Mouse (Mus musculus) A20 (cell line): Measurements from ENCODE around the gene Trappc2l.

Experiments
- DNase-seq: peaks from one replicate; pipeline ENCODE4 v3.0.0-alpha.2; 2011; ENCODE audit warnings: low read depth, low spot score

The Trappc2l gene

DNA sequence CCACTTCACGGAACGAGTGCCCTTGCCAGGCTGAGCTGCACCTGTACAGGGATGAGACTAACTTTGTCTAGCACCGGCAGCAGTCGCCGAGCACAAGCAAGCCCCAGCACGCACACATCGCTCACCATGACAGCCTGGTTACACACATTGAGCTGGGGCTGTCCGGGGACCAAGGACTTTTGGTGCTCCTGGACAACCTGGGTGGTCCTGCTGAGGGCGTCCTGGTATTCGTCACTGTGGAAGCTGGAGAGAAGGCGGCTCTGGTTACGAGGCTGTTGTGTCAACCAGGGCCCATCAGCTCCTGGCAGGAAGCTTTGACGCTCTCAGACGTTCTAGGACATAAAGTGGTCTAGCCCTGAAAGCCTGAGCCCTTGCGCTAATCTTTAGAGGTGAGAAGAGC lies 30.5 kb upstream of the Trappc2l start:
- DNase-seq, result no peak

DNA sequence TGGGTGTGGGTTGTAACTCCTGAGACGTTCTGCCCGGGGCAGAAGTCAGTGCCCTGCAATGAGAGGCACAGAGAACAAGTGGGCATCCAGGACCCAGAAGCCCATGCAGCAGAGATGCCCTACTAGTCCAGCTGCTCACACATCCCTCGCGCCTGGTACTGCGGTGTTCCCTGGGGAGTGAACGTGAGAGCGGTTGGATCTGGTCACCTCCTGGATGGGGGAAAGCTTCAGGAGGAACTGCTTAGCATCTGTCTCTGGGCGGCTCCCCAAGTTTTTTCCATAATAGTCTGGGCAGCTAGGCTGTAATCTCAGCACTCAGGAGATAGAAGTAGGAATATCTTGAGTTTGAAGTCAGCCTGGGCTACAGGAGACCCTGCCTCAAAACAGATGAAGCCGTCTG lies 26.5 kb upstream of the Trappc2l start:
- DNase-seq, result no peak

DNA sequence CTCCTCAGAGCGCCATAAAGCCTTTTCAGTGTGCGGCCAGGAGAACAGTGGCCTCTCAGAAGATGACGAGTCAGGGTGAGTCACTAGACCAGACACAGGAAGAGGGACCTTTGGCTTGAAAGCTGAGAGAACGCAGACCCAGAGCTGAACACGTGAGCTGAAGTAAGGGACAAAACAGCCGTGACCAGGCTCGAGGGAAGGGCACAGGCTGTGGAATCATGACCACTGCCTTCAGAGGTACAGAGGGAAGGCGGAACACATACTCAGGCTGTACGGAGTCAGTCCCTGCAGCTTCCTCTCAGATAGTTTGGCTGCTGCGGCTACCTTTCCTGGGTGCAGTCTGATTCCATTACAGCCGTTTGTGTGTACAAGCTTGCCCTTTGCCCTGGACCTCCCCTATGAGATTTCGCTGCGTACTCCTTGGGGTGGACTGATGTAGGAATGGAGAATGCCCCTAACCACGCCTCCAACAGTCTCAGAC lies 26.0 kb upstream of the Trappc2l start:
- DNase-seq, result no peak

DNA sequence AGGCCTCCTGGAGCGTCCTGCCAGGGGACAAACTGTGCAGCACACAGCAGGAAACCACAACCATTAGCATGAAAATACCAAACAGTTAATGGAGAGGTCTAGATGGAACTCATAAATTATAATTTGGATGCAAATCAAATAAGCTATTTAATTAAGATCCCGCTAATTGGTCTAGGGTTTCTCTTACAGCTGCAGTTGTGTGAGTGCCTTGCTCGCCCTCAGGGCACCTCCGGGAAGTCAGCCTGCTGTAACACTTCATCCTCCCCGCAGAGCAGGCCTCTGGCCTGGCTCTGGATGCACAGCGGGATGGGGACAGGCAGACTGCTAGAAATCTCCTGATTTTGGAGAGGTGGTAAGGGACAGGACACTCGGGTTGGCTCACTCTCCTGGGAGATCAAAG lies 25.3 kb upstream of the Trappc2l start:
- DNase-seq, result no peak

DNA sequence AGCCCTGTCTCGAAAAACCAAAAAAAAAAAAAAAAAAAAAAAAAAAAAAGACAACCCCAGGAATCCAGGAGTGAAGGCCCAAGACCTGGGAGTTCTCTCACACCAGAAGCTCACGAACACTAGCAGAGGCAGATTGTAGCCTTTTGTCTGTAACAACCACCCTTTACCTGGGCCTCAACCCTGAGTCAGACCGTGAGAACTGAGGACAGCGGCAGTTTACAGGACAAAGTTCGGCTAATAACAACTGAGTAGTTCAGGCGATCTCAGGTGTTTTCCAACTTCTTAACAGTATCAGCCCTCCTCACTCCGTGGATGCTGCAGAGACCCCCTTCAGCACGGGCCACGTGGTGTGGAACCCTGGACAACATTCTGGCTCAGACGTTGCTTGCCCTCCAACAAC lies 24.7 kb upstream of the Trappc2l start:
- DNase-seq, result no peak

DNA sequence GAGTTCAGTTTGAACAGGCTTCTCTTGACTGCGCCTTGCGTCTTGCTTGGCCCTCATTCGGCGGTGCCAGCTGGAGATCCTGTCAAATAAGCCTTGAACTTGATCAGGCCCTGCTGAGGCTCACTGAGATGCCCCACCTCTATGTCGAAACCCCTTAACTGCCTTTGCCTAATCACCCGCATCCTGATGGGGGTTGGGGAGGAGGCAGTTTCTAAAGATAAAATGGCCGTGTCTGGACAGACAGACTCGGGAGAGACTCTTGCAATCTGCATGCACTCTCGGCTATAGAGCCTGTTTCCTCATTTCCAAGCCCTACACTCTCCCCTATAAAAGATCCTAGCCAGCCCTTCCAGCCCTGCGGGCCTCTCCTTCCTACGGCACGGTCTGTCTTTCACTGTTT lies 18.2 kb upstream of the Trappc2l start:
- DNase-seq, result no peak

DNA sequence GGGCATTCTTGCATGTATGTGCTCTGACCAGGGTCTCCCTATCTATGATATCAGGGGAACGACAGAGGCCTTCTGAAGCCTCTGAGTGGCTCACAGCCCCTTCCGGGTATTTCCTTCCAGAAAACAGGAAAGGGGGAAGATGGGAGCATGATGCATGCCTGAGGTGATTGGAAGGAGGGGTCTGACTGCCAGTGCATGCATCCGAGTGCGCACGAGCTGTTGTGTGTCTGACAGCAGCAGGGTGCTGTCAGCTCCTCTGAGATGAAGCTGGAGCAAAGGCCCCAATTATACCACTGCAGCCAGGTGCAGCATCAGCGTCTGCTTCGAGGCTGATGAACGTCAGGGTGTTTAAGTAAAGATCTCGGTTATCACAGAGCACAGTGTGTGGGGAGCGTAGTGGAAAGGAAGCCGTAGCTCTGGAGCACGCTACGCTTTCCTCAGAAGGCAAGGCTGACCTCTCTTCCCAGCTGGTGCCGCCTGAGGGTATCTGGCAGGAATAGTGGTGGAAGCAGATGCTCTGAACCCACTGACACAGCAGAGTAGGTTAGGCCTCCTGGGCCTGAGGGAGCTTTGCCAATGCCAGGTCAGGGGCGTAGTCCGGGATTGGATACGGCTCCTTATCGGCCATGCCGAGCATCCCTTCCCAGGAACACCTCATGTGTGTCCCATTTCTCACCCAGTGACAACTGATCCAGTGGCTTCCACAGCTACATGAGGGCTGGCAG lies 17.5 kb upstream of the Trappc2l start:
- DNase-seq, result no peak

DNA sequence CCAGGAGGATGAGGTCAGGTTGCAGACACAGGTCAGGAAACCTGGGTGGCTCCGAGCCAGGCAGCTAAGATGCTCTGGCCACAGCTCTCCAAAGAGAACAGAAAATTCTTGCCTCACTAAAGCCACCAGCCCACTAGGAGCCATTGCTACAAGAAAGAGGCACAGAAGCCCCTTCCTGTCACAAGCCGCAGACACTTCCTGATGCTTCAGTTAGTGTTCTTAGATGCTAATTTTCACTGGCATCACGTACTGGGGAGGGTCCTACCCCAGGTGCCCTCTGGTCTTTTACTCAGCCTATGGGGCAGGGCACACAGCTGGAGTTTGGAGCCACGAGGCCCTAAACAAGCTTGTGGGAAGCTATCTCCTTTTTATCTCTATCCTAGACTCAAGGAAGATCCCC lies 15.4 kb upstream of the Trappc2l start:
- no peak for DNase-seq

DNA sequence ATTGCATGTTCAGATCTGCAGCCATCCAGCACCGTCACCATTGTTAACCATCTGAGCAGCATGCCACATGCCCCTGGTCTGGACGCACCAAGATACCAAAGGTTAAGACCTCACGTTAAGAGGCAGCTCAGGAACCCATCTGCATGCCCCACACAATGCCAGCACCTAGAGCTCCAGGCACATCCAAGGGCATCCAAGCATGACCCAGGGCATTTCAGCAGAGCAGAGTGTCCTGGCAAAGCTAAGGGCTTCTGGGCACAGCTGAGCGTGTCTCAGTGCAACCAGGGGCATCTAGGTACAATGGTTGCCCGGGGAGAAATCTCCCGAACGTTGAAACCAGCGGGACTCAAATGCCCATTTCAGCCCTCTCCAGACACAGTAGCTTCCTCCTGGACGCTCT lies 10.8 kb upstream of the Trappc2l start:
- no peak for DNase-seq

DNA sequence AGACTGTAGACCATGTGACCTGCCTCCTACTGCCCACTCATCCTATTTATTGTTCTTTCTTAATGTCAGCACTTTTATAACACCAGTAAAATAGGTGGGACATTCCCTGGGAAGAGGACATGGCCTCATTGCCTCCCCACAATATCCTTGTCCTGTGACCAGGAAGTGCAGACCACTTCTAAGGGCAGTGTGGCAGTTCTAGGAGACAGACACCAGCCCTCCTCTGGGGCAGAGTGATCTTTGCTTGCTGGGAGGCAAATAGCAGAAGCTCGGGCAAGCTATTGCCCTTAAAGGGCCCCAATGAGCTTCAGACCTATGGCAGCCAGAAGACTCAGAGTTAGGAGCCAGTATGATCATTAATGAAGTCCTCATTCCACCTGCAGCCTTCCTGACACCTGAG lies 6.8 kb upstream of the Trappc2l start:
- DNase-seq, result no peak

DNA sequence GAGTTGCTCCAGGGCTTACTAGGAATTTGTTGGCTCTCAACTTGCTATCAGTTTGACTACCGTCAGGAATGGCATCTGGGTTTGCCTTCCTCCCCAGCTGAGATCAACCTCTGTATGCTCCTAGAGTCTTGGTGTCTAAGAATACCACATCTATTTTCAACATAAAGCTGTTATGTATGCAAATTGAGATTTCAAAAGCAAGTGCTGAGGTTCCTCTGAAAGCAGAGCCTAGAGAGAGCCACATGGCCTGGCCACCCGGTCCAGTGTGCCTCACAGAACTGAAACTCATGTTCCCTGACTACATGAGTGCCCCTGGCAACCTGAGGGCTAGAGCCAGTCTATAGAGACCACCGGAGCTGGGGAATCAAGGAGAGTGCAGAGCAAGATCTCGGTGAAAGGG lies 6.1 kb upstream of the Trappc2l start:
- peak; percentile 68 for DNase-seq

DNA sequence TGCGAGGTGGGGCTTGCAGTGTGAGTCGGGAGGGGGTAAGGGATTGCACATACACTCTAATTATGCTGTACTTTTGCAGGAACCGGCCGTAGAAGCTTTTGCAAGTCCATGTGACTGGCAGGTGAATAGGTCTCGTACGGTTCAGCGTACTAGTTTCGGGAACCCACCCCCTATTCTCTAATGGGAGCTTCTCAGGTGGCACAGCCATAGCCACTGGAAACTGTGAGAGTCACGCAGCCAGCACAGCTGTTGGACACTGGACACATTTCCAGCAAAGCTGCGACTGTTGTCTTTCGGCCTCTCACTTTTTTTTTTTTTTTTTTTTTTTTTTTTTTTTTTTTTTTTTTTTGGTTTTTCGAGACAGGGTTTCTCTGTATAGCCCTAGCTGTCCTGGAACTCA lies 4.6 kb upstream of the Trappc2l start:
- no peak for DNase-seq

DNA sequence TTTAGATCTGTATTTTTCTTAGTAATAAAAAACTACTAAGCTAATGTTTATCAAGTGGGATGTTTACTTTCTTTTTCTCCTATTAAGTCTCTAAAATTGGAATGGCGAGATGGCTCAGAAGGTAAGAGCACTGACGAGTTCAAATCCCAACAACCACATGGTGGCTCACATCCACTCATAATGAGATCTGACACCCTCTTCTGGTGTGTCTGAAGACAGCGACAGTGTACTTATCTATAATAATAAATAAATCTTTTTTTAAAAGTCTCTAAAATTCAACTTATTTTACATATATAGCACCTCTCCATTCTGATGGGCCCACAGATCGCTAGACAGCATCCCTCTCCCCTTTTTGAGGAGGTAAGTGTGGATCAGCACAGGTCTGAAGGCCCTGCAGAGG lies 1.2 kb upstream of the Trappc2l start:
- DNase-seq, result no peak

DNA sequence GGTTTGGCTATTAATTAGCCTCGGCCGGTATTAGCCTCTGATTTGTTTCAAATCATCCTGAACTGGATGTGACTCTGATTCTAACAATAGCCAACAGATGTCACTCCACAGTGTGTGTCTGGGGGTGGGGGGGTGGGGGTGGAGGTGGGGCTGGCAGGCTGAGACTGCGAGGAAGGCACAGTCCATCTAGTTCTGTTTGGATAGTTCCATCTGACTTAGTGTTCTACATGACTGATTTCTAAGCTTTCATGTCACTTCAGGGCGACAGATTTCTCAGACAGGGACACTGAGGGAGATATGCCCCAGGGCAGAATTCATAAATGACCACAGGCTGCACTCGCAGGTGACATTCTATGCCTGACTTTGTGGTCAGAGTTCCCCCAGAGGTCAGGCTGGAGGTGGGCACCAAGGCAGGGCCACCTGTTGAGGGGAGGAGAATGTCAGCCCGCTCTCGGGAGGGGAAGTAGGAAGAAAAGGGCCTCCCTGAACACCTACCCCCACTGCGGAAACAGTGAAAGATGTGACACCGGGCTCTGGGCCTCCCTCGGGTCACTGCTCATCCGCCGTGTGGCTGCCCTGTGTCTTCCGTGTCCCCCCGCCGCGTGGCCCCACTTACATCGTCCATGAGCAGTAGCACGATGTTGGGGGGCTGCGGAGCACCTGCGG lies 695 bp upstream of the Trappc2l start:
- DNase-seq, result peak; percentile 92

DNA sequence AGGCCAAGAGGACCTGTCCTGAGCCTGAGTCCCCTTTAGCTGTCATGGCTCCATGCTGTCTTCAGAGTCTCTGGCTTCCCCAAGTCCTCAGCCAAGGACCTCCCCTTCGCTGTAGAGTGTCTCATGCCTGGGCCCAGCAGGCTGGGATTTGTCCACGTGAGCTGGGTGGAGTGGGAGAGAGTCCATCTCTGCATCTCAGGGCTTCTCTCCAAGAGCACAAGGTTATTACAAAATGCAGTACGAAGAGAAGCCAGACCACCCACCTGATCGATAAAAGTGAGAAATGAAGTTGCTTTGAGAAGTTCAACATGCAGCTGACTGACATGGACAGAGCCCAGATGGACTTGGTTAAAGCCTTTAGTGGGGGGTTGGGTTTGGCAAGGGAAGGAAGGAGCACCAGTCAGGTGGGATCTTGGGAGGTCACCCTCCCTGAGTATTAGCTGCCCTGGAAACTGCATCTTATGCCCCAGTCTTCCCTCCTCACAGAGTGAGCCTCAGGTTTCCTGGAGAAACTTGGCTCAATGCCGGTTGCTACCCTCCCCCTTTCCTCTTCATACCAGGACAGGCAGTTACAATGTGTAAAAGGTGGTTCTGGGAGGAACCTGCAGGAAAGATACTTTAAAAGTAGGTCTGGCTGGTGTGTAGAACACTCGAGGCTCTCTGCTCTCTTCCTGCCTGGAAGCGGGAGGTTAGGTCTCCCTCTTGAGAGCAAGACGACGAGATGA lies 4.9 kb downstream of the Trappc2l start:
- no peak for DNase-seq

DNA sequence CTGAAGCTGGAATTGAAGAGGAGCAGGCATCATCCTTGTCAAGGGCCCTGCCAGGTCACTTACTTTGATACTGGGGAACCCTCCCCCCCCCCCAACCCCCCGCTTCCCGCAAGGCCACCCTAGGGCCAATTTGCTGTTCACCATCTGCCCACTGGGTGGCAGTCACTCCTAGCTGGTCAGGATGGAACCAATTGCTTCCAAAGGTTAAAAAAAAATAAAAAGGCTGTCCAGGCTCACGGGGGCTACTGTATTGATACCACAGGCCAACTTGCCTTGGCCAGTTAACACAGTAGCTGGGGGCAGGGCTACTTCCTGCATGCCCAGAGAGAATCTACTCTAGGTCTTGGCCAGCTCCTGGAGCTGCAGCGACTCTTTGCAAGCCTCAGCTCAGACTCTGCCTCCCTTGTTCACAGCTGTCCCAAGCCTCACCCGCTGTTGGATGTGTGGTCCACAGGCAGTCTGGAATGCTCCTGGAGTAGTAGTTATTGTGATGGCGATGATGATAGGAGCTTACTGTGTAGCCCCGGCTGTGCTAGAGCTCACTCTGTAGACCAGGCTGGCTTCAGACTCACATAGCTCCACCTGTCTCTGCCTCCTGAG lies 6.6 kb downstream of the Trappc2l start:
- peak; percentile 67 for DNase-seq

DNA sequence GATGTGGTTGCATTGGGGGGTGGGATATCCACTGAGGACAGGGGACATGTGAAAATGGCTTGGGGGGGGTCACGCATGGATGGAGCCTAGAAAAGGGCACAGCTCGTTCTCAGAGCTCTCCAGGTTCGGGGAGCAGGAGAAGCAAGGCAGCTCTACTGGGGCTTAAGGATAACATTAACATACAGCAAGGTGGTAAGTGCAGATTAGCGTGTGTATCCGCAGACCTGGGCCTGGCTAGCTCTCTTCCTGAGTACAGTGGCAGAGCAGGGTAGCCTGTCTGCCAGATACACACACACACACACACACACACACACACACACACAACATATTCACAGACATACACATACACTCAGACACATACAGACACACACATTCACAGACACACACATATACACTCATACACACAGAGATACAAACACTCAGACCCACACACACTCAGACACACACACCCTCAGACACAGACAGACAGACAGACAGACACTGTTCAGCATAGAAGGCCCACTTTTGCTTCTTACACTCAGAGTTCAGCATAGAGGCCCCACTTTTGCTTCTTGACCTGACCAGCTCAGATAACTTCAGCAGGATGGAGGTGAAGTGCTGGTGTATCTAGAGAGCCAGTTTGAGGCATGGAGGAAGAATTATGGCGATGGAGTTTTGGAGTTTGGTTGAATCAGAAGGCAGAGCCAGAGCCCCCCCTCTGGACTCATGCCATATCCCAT lies 7.4 kb downstream of the Trappc2l start:
- no peak for DNase-seq

DNA sequence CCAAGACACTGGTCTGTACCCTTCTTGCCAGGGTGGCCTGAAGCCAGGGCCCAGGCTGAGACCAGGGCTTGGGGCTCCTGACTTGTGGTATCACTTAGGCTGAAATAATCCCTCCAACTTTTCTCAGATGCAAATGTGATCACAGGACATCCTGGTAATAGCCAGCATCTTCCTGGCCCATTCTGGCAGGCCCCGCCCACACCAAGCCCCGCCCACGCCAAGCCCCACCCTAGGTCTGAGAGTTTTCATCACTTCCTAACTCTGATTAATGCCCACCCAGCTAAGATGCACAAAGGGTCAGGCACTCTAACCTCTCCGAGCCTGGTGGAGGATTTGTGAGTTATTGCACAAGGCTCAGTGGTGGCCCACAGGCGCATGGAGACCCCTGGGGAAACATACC lies 9.0 kb downstream of the Trappc2l start:
- no peak for DNase-seq

DNA sequence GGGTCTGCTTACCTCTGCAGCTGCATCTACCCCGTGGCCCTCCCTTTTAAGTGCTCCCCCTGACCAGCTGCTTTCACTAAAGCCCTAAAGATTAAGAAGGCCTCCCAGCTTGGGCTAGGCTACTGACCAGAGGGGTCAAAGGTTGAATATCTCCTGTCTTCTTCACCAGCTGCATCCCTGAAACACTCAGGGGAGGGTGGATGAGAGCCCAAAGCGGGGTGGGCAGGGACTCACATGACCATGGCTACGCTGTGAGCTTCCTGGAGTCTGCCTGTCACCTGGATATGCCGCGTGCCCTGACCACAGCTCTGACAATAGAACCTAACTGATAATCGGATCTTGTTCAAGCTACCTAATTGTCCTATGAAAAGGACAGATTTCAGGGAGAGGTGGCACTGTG lies 11.3 kb downstream of the Trappc2l start, which contains the start of gene Pabpn1l:
Gene Pabpn1l, minus strand, starts transcription at position 13 of the 400 bp plus-strand sequence.
- DNase-seq, result no peak

DNA sequence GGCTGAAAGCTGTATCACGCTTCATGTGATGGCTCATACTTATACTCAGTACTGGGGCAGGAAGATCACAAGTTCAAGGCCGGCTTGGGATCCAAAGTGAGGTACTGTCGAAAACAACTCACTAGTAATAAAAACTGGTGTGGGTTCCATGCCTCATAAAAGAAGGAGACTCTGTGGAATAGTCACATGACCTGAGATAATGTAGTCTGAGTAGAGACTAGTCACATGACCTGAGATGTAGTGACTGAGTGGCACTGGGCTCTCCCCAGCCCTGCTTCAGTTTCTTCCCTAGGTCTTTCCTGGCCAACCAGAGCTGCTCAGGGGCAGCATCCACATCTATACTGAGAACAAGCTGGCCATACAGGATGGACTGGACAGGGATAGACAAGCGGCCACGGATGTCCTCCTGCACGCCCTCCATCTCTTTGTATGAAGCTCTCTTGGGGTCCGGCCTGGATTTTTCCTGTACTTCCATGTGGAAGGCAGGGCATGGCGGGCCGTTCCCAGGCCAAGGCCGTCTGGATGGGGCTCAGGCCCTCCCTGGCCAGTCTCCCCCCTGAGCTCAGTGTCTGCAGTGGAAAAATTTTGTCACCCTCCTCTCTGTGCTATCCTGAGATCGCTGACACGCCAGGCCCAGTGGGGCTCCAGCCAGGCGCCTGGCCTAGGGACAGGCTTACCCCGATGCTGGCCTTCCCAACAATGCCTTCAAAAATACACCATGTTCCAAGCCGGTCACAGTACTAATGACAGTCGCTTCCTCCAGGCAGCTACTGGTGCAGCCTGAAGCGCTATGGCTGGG lies 12.6 kb downstream of the Trappc2l start:
- no peak for DNase-seq

DNA sequence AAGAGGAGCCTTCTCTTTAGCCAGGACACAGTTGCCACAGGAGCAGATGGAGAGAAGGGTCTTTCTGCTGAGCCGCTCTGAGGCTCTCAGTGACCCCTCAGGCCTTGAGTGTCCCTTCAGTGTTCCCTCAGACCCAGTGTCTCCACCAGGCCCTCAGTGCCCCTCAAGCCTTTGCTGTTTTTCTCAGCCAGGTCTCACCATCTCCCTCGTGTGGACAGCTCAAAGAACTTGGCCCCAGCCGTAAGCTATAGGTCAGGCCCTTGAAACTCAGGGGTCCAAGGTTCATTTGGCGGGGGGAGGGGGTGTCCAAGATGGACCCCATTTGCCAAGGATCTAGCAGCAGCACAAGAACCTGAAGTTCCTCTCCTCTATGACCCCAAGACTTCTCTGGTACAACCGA lies 13.2 kb downstream of the Trappc2l start:
- no peak for DNase-seq
